Mouse (Mus musculus): Measurements from ENCODE around the gene Ccl5. TPM values are rescaled to one million over a fixed set of nuclear protein-coding genes. Genes with fewer than 3 reads are reported as not detected.

The Ccl5 gene
- polyA plus RNA-seq, 1 experiment = 777 TPM

GRCm38 (mm10) chr11:83534143-83534542, 3.8 kb upstream of the Ccl5 start:
- Histone ChIP-seq H3K27me3 (ENCODE audit: control insufficient read depth, insufficient read depth, low read length) (no peaks in the 10 kb centered on the region), H3K4me3 (ENCODE audit: control insufficient read depth, insufficient read depth, low read length) (no peak overlapping the region), H3K4me1 (replicated peaks; ENCODE audit: control insufficient read depth, insufficient read depth, low read length) (peaks cover 12% of the 10 kb centered on the region), H3K27ac (ENCODE audit: control insufficient read depth, insufficient read depth, low read length) (no peak overlapping the region), H3K36me3 (ENCODE audit: control insufficient read depth, insufficient read depth, low read length) (no peaks in the 10 kb centered on the region)
- no peak for DNase-seq
- WGBS = 51% methylated on average over 8 of the region's 8 CpGs
- TF ChIP-seq CTCF (IDR thresholded peaks at IDR 0.05; ENCODE audit: borderline replicate concordance, control insufficient read depth, extremely low read depth, insufficient read depth, low read length, poor library complexity) (no peak), POLR2A (IDR thresholded peaks at IDR 0.05; ENCODE audit: control insufficient read depth, extremely low read depth, insufficient read depth, low read length, poor library complexity) (no peak)

GRCm38 (mm10) chr11:83533192-83533591, 2.9 kb upstream of the Ccl5 start:
- Histone ChIP-seq H3K4me1 (replicated peaks; ENCODE audit: control insufficient read depth, insufficient read depth, low read length) (peaks cover 12% of the 10 kb centered on the region), H3K27me3 (ENCODE audit: control insufficient read depth, insufficient read depth, low read length) (no peaks in the 10 kb centered on the region), H3K27ac (ENCODE audit: control insufficient read depth, insufficient read depth, low read length) (no peak overlapping the region), H3K36me3 (ENCODE audit: control insufficient read depth, insufficient read depth, low read length) (no peaks in the 10 kb centered on the region), H3K4me3 (ENCODE audit: control insufficient read depth, insufficient read depth, low read length) (no peak overlapping the region)
- DNase-seq = no peak
- WGBS = 95% methylated on average over 1 of the region's 1 CpGs
- TF ChIP-seq POLR2A (IDR thresholded peaks at IDR 0.05; ENCODE audit: control insufficient read depth, extremely low read depth, insufficient read depth, low read length, poor library complexity) = no peak
- no peak for TF ChIP-seq CTCF (IDR thresholded peaks at IDR 0.05; ENCODE audit: borderline replicate concordance, control insufficient read depth, extremely low read depth, insufficient read depth, low read length, poor library complexity)

- 95% methylated on average over 12 of the region's 12 CpGs for WGBS
- DNase-seq = no peak
- Histone ChIP-seq H3K36me3 (ENCODE audit: control insufficient read depth, insufficient read depth, low read length) (no peaks in the 10 kb centered on the region), H3K27ac (ENCODE audit: control insufficient read depth, insufficient read depth, low read length) (no peak overlapping the region), H3K4me1 (replicated peaks; ENCODE audit: control insufficient read depth, insufficient read depth, low read length) (no peaks in the 10 kb centered on the region; the same call in 1 of the 2 replicates), H3K27me3 (ENCODE audit: control insufficient read depth, insufficient read depth, low read length) (no peaks in the 10 kb centered on the region), H3K4me3 (ENCODE audit: control insufficient read depth, insufficient read depth, low read length) (no peak overlapping the region)
- TF ChIP-seq CTCF (IDR thresholded peaks at IDR 0.05; ENCODE audit: borderline replicate concordance, control insufficient read depth, extremely low read depth, insufficient read depth, low read length, poor library complexity) = no peak
- no peak for TF ChIP-seq POLR2A (IDR thresholded peaks at IDR 0.05; ENCODE audit: control insufficient read depth, extremely low read depth, insufficient read depth, low read length, poor library complexity)
These were observed 1.3 kb downstream of the Ccl5 start for GRCm38 (mm10) chr11:83529024-83529423.

- no peaks in the 10 kb centered on the region for H3K4me1 ChIP-seq (replicated peaks; ENCODE audit: control insufficient read depth, insufficient read depth, low read length)
- H3K4me3 ChIP-seq (ENCODE audit: control insufficient read depth, insufficient read depth, low read length) = no peak within 1 kb of the TSS
- 97% methylated on average over 3 of the region's 3 CpGs for WGBS
- TF ChIP-seq POLR2A (IDR thresholded peaks at IDR 0.05; ENCODE audit: control insufficient read depth, extremely low read depth, insufficient read depth, low read length, poor library complexity) (no peak), CTCF (IDR thresholded peaks at IDR 0.05; ENCODE audit: borderline replicate concordance, control insufficient read depth, extremely low read depth, insufficient read depth, low read length, poor library complexity) (no peak)
- no peak for DNase-seq
- no peaks in the 10 kb centered on the region for H3K27me3 ChIP-seq (ENCODE audit: control insufficient read depth, insufficient read depth, low read length)
- no peaks in the 10 kb centered on the region for H3K36me3 ChIP-seq (ENCODE audit: control insufficient read depth, insufficient read depth, low read length)
- no peak within 1 kb of the TSS for H3K27ac ChIP-seq (ENCODE audit: control insufficient read depth, insufficient read depth, low read length)
These were observed 8.2 kb downstream of the Ccl5 start, which contains the start of gene Heatr9 for GRCm38 (mm10) chr11:83522075-83522474. Heatr9 (minus strand) TSS chr11:83522175.

GRCm38 (mm10) chr11:83518371-83518770, 11.9 kb downstream of the Ccl5 start:
- no peaks in the 10 kb centered on the region for H3K27me3 ChIP-seq (ENCODE audit: control insufficient read depth, insufficient read depth, low read length)
- no peaks in the 10 kb centered on the region for H3K36me3 ChIP-seq (ENCODE audit: control insufficient read depth, insufficient read depth, low read length)
- no peak overlapping the region for H3K27ac ChIP-seq (ENCODE audit: control insufficient read depth, insufficient read depth, low read length)
- no peak overlapping the region for H3K4me3 ChIP-seq (ENCODE audit: control insufficient read depth, insufficient read depth, low read length)
- DNase-seq = no peak
- no peaks in the 10 kb centered on the region for H3K4me1 ChIP-seq (replicated peaks; ENCODE audit: control insufficient read depth, insufficient read depth, low read length)
- 87% methylated on average over 6 of the region's 6 CpGs for WGBS
- TF ChIP-seq CTCF (IDR thresholded peaks at IDR 0.05; ENCODE audit: borderline replicate concordance, control insufficient read depth, extremely low read depth, insufficient read depth, low read length, poor library complexity) = no peak
- no peak for TF ChIP-seq POLR2A (IDR thresholded peaks at IDR 0.05; ENCODE audit: control insufficient read depth, extremely low read depth, insufficient read depth, low read length, poor library complexity)

GRCm38 (mm10) chr11:83517153-83517552, 13.2 kb downstream of the Ccl5 start:
- no peaks in the 10 kb centered on the region for H3K4me1 ChIP-seq (replicated peaks; ENCODE audit: control insufficient read depth, insufficient read depth, low read length)
- no peak for DNase-seq
- no peaks in the 10 kb centered on the region for H3K27me3 ChIP-seq (ENCODE audit: control insufficient read depth, insufficient read depth, low read length)
- TF ChIP-seq CTCF (IDR thresholded peaks at IDR 0.05; ENCODE audit: borderline replicate concordance, control insufficient read depth, extremely low read depth, insufficient read depth, low read length, poor library complexity) (no peak), POLR2A (IDR thresholded peaks at IDR 0.05; ENCODE audit: control insufficient read depth, extremely low read depth, insufficient read depth, low read length, poor library complexity) (no peak)
- H3K36me3 ChIP-seq (ENCODE audit: control insufficient read depth, insufficient read depth, low read length) = no peaks in the 10 kb centered on the region
- no peak overlapping the region for H3K27ac ChIP-seq (ENCODE audit: control insufficient read depth, insufficient read depth, low read length)
- H3K4me3 ChIP-seq (ENCODE audit: control insufficient read depth, insufficient read depth, low read length) = no peak overlapping the region

- Histone ChIP-seq H3K36me3 (ENCODE audit: control insufficient read depth, insufficient read depth, low read length) (peaks cover 25% of the 10 kb centered on the region), H3K4me1 (replicated peaks; ENCODE audit: control insufficient read depth, insufficient read depth, low read length) (no peaks in the 10 kb centered on the region), H3K27ac (ENCODE audit: control insufficient read depth, insufficient read depth, low read length) (no peak overlapping the region), H3K27me3 (ENCODE audit: control insufficient read depth, insufficient read depth, low read length) (no peaks in the 10 kb centered on the region), H3K4me3 (ENCODE audit: control insufficient read depth, insufficient read depth, low read length) (no peak overlapping the region)
- no peak for TF ChIP-seq CTCF (IDR thresholded peaks at IDR 0.05; ENCODE audit: borderline replicate concordance, control insufficient read depth, extremely low read depth, insufficient read depth, low read length, poor library complexity)
- TF ChIP-seq POLR2A (IDR thresholded peaks at IDR 0.05; ENCODE audit: control insufficient read depth, extremely low read depth, insufficient read depth, low read length, poor library complexity) = no peak
- no peak for DNase-seq
These were observed 20.8 kb downstream of the Ccl5 start for GRCm38 (mm10) chr11:83509521-83509920.

Data from thymus, adult 2 months (tissue).